Mouse (Mus musculus): ENCODE data around the gene Scd3. TPM values are rescaled to one million over a fixed set of nuclear protein-coding genes. Genes with fewer than 3 reads are reported as not detected.

The Scd3 gene
- polyA plus RNA-seq, 1 experiment from 2014 or later: 0.76 TPM

GRCm38 (mm10) chr19:44292941-44293768, 90.1 kb downstream of the Scd3 start, which contains the start of gene Scd2:
Gene Scd2, plus strand, starts transcription at chr19:44293674.
- Histone ChIP-seq H3K4me3 (ENCODE audit: low read depth, low read length) (peak within 1 kb of the TSS; percentile 68), H3K4me1 (ENCODE audit: control insufficient read depth, insufficient read depth, low read length) (peaks cover 37% of the 10 kb centered on the region), H3K9ac (ENCODE audit: low read length) (peak within 1 kb of the TSS; percentile 93), H3K27me3 (ENCODE audit: control insufficient read depth, insufficient read depth, low read length) (no peaks in the 10 kb centered on the region), H3K27ac (ENCODE audit: low read depth, low read length) (peak within 1 kb of the TSS; percentile 98), H3K9me3 (ENCODE audit: control insufficient read depth, low read length) (no peaks in the 10 kb centered on the region), H3K36me3 (ENCODE audit: control insufficient read depth, insufficient read depth, low read length) (peaks cover 20% of the 10 kb centered on the region), H3K4me2 (ENCODE audit: low read depth) (peak within 1 kb of the TSS; percentile 79)
- 2% methylated on average over 21 of the region's 21 CpGs for WGBS
- ATAC-seq (ENCODE audit: insufficient read depth, low FRiP score, low TSS enrichment) (peak; percentile 13; the same call in 1 of the 2 replicates), DNase-seq (ENCODE audit: low spot score) (no peak)

Other genes starting within 250 kb of the Scd3 start
- gene Cpn1, start 216.7 kb upstream of the Scd3 start, polyA plus RNA-seq (2014; fragmentation: Nextera tagmentation; extraction: Ambion mirVana): 0.12 and 0.38 TPM in 2 replicates
- not detected in 2 replicates for gene Cyp2c23, start 174.1 kb upstream of the Scd3 start, polyA plus RNA-seq (2014; fragmentation: Nextera tagmentation; extraction: Ambion mirVana)
- 18.7 and 19.1 TPM in 2 replicates for gene Erlin1, start 133.5 kb upstream of the Scd3 start, polyA plus RNA-seq (2014; fragmentation: Nextera tagmentation; extraction: Ambion mirVana)
- gene Chuk, start 95.8 kb upstream of the Scd3 start, polyA plus RNA-seq (2014; fragmentation: Nextera tagmentation; extraction: Ambion mirVana): 48.0 and 50.4 TPM in 2 replicates
- gene Cwf19l1, start 67.4 kb upstream of the Scd3 start, polyA plus RNA-seq (2014; fragmentation: Nextera tagmentation; extraction: Ambion mirVana): 36.5 and 38.6 TPM in 2 replicates
- 115 and 118 TPM in 2 replicates for gene Bloc1s2, start 56.8 kb upstream of the Scd3 start, polyA plus RNA-seq (2014; fragmentation: Nextera tagmentation; extraction: Ambion mirVana)
- gene Pkd2l1, start 10.8 kb upstream of the Scd3 start, polyA plus RNA-seq (2014; fragmentation: Nextera tagmentation; extraction: Ambion mirVana): 1.2 and 1.3 TPM in 2 replicates
- 413 and 424 TPM in 2 replicates for gene Scd2, start 90.4 kb downstream of the Scd3 start, polyA plus RNA-seq (2014; fragmentation: Nextera tagmentation; extraction: Ambion mirVana)
- gene Scd4, start 129.8 kb downstream of the Scd3 start, polyA plus RNA-seq (2014; fragmentation: Nextera tagmentation; extraction: Ambion mirVana): not detected in 2 replicates
- gene Scd1, start 204.6 kb downstream of the Scd3 start, polyA plus RNA-seq (2014; fragmentation: Nextera tagmentation; extraction: Ambion mirVana): 15.0 and 15.2 TPM in 2 replicates

Data from neural tube, embryonic 11.5 days (tissue).